Mouse (Mus musculus) frontal cortex, adult (tissue): Measurements from ENCODE around the gene Sh3bp5.

Experiments used
- ATAC-seq: cut with Nextera tagmentation; 2 replicates; pipeline ENCODE4 v1.9.2; 2017; ENCODE audit warnings: mild to moderate bottlenecking, moderate library complexity, mixed read lengths; ENCODE audit not compliant: low TSS enrichment

The Sh3bp5 gene

GRCm38 (mm10) chr14:31408666-31409065, 27.2 kb downstream of the Sh3bp5 start:
- ATAC-seq: no peak

- ATAC-seq: no peak
Observed at GRCm38 (mm10) chr14:31407911-31408604, 27.8 kb downstream of the Sh3bp5 start.

GRCm38 (mm10) chr14:31407208-31407607, 28.7 kb downstream of the Sh3bp5 start:
- ATAC-seq: no peak

GRCm38 (mm10) chr14:31406154-31406810, 29.6 kb downstream of the Sh3bp5 start:
- no peak for ATAC-seq

- no peak for ATAC-seq
Observed at GRCm38 (mm10) chr14:31405652-31406051, 30.2 kb downstream of the Sh3bp5 start.

- no peak for ATAC-seq
Observed at GRCm38 (mm10) chr14:31404663-31405062, 31.2 kb downstream of the Sh3bp5 start.

- ATAC-seq: no peak
Observed at GRCm38 (mm10) chr14:31403995-31404394, 31.9 kb downstream of the Sh3bp5 start.

- no peak for ATAC-seq
Observed at GRCm38 (mm10) chr14:31403556-31403955, 32.3 kb downstream of the Sh3bp5 start.

- no peak for ATAC-seq
Observed at GRCm38 (mm10) chr14:31402693-31403092, 33.2 kb downstream of the Sh3bp5 start.

- ATAC-seq: no peak
Observed at GRCm38 (mm10) chr14:31401918-31402427, 33.9 kb downstream of the Sh3bp5 start.

GRCm38 (mm10) chr14:31400896-31401295, 35.0 kb downstream of the Sh3bp5 start:
- no peak for ATAC-seq

- no peak for ATAC-seq
Observed at GRCm38 (mm10) chr14:31400246-31400645, 35.6 kb downstream of the Sh3bp5 start.

GRCm38 (mm10) chr14:31399271-31399670, 36.6 kb downstream of the Sh3bp5 start:
- ATAC-seq: no peak

GRCm38 (mm10) chr14:31398819-31399218, 37.1 kb downstream of the Sh3bp5 start:
- no peak for ATAC-seq

- no peak for ATAC-seq
Observed at GRCm38 (mm10) chr14:31397791-31398595, 37.9 kb downstream of the Sh3bp5 start.

- ATAC-seq: peak; percentile 36; the same call in 1 of the 2 replicates
Observed at GRCm38 (mm10) chr14:31397353-31397752, 38.5 kb downstream of the Sh3bp5 start.

- ATAC-seq: no peak
Observed at GRCm38 (mm10) chr14:31396428-31396827, 39.5 kb downstream of the Sh3bp5 start.

GRCm38 (mm10) chr14:31395629-31396199, 40.2 kb downstream of the Sh3bp5 start:
- ATAC-seq: peak; percentile 67

- ATAC-seq: no peak
Observed at GRCm38 (mm10) chr14:31394822-31395532, 40.9 kb downstream of the Sh3bp5 start.

- ATAC-seq: no peak
Observed at GRCm38 (mm10) chr14:31393936-31394630, 41.8 kb downstream of the Sh3bp5 start.

GRCm38 (mm10) chr14:31393546-31393890, 42.4 kb downstream of the Sh3bp5 start:
- no peak for ATAC-seq
